Mouse (Mus musculus) frontal cortex, postnatal 36 days (tissue): Measurements from ENCODE around the gene Hist1h4b.

Experiments used
- DNase-seq, 2 experiments: peaks; one replicate each; pipeline ENCODE4 v3.0.0; 2022; ENCODE audit warnings: low spot score in 2 of 2

The Hist1h4b gene

GRCm38 (mm10) chr13:23740256-23740840 is 16.5 kb upstream of the Hist1h4b start:
- DNase-seq: no peak

GRCm38 (mm10) chr13:23740910-23741309 is 15.9 kb upstream of the Hist1h4b start:
- DNase-seq: no peak

- no peak for DNase-seq
Observed at GRCm38 (mm10) chr13:23742007-23742406, 14.8 kb upstream of the Hist1h4b start.

GRCm38 (mm10) chr13:23743215-23743614 is 13.6 kb upstream of the Hist1h4b start:
- DNase-seq: no peak

DNA sequence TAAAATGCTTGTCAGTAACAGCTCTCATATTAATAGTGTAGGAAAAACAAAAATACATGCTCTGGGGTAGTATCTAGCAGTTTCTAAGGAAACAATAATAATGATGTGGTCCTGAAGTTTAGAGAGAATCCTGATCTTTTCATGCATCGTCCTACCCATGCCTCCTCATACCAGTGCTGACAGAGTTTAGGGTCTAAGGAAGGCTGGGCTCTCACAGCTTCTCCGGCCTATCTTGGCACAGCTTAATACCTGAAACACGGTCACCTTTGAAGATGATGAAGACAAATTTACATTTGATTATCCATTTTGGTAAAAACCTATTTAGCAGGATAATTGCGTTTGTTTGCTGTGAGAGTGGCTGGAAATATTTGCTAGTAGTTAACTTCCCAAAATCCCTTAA is 12.8 kb upstream of the Hist1h4b start:
- no peak for DNase-seq

- no peak for DNase-seq
Observed at GRCm38 (mm10) chr13:23744421-23745380, 12.1 kb upstream of the Hist1h4b start.

DNA sequence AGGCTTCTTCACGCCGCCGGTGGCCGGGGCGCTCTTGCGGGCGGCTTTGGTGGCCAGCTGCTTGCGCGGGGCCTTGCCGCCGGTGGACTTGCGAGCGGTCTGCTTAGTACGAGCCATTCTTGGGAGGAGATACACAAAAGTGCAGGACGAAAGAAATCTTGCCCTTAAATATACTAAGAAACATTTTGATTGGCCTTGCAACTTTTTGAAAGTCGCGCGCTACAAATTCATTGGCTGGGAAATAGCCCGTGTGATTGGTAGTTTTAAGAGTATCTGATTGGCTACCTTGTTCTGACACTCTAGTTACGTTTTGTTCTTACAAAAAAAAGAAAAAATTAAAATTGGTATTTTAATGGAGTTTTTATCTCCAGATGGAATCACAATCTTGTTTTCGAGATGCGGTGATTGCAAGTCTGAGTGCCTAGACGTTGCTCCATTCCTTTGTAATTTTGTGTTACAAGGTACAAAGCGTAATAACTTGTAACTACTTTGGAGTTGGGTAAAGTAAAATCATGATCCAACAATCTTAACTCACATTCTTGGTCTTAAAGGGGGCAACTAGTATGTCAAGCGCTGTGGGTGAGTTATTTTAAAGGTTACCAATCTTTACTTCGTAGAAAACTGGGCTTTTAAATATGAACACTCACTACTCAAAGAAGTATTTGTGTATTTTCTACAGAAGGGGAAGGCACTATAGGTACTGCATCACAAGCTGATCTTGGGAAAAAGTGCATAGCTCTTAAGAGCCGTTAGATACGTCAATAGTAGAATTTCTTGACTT is 11.2 kb upstream of the Hist1h4b start, which contains the start of gene Hist1h3c:
Hist1h3c (minus strand) TSS at position 222 of the 781 bp plus-strand sequence.
- peak; percentile 75 to 91 for DNase-seq

DNA sequence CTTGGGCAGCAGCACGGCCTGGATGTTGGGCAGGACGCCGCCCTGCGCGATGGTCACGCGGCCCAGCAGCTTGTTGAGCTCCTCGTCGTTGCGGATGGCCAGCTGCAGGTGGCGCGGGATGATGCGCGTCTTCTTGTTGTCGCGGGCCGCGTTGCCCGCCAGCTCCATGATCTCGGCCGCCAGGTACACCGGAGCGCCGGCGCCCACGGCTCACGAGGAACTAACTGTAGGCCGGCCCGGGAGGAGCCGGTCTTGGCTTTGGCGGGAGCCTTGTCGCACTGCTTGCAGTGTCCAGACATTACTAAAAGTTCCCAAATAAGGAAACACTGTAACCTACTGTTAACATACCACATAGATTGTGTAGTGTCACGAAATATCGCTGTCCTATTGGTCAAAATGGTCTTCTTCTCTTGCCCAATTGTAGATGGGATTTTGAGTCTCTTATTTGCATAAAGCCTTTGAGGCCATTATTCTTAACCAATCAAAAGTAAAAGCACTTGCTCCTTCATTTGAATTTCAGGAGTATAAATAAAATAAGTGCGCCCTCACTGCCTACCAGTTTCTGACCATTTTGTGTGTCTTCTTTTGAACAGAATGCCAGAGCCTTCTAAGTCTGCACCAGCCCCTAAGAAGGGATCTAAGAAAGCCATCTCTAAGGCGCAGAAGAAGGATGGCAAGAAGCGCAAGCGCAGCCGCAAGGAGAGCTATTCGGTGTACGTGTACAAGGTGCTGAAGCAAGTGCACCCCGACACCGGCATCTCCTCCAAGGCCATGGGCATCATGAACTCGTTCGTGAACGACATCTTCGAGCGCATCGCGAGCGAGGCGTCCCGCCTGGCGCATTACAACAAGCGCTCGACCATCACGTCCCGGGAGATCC is 10.4 kb upstream of the Hist1h4b start, which contains the start of gene Hist1h2bb:
Hist1h2bb (plus strand) TSS at position 534 of the 880 bp plus-strand sequence.
- peak; percentile 78 to 87 for DNase-seq

GRCm38 (mm10) chr13:23747081-23747891 is 9.5 kb upstream of the Hist1h4b start:
- no peak for DNase-seq

DNA sequence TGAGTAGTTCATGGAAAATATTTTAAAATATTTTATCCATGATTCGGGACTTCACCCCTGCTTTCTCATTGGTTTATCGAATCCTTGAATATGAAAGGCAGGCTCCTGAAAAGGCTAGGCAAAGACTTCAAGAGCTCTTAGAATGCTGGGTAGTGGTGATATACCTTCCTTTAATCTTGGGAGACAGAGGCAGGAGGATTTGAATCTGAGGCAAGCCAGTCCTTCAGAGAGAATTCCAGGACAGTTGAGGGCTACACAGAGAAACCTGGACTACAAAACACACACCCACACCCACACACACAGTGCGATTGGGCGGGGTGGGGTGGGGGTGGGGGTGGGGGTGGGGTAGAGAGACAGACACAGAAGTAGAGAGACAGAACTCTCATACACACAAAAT is 8.9 kb upstream of the Hist1h4b start:
- DNase-seq: no peak

- no peak for DNase-seq
Observed at GRCm38 (mm10) chr13:23749563-23750121, 7.2 kb upstream of the Hist1h4b start.

GRCm38 (mm10) chr13:23750839-23751477 is 5.9 kb upstream of the Hist1h4b start, which contains the start of gene Hist1h2ab:
Hist1h2ab (plus strand) TSS chr13:23751126.
- peak; percentile 47 to 51 for DNase-seq

DNA sequence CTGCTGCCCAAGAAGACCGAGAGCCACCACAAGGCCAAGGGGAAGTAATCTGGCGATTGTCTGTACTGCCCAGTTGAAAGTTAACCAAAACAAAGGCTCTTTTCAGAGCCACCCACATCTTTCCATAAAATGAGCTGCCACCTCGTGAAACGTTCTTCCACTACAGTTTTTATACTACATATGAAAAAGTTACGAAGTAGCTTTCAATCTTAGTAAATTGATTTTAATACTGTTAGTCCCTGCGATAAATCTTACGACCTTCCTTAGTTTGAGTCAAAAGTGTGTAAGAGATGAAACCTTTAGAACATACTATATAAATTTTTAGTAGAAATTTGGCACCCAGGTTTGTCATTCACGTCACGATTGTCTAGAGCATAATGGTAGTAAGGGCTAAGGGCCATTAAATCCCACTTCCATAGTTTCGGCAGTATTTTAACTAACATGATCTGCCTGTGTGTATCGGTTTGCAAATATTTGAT is 5.3 kb upstream of the Hist1h4b start:
- DNase-seq: peak in 1 of 2 experiments; percentile 5

- peak; percentile 91 to 97 for DNase-seq
Observed at GRCm38 (mm10) chr13:23752067-23752741, 4.6 kb upstream of the Hist1h4b start, which contains the start of gene Hist1h3b. Hist1h3b (plus strand) TSS chr13:23752267.

DNA sequence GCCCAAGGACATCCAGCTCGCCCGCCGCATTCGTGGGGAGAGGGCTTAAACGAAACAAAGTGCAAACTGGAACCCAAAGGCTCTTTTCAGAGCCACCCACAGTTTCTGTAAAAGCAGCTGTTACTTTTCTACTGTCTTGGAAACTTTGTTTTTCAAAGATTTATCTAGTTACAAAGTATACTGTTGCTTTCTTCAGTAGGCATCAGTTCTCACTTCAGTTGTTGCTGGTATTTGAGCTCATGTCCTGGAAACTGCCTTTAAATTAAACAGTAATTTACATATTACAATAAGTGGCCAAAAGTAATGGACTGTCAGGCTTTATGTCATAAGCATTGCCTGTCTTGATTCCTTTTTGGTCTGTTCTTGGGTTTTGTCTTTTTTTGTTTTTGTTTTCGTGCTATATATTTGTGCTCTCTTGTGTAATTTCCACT is 4.1 kb upstream of the Hist1h4b start:
- no peak for DNase-seq

DNA sequence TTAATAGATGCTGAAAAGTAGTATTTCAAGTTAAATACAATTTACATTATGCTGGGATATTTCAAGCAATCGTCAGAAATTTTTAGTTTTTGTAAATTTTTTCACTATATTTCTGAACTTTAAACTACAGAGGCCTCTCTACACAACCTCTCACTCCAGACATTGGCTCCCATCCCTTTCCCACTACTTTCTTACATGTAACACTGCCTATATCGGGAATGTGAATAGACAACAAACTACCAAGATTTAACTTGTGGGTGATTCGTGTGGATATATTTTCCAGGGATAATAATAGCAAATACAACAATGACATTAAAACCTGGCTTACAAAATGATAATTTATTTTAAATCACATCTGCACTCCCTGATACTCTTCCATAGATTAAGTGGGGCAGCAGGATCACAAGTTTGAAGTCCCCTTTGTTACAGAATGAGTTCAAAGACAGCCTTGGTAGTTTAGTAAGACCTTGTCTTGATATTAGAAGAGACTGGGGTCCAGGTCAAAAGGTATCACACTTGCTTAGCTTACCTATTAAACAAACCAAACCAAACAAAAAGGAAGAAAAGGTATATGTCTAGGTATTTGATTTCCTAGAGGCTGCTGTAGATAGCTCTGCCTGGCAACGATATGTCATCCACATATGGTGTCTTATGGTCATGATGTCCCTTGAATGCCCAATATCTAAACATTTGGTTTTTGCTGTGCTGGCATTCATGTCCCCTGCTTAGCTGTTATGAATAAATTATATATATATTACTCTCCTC is 3.3 kb upstream of the Hist1h4b start:
- no peak for DNase-seq

GRCm38 (mm10) chr13:23755000-23755399 is 1.8 kb upstream of the Hist1h4b start:
- no peak for DNase-seq
